Mouse (Mus musculus) MEL (cell line): ENCODE data around the gene Lcn12. TPM values are rescaled to one million over a fixed set of nuclear protein-coding genes. Genes with fewer than 3 reads are reported as not detected.
A peak's percentile ranks its signal among the peaks of the same experiment; 100 is the strongest.

Experiments
- DNase-seq: peaks from one replicate; pipeline ENCODE4 v3.0.0; 2011; ENCODE audit warnings: low read depth, low spot score
- H3K27ac ChIP-seq: 2 replicates; pipeline ENCODE4 v1.5.1; 2012; ENCODE audit warnings: low read depth, mild to moderate bottlenecking, control low read depth, low read length, moderate library complexity; ENCODE audit not compliant: control insufficient read depth
- H3K27me3 ChIP-seq, 2 experiments: fragments of 150-350 bp in 1 of 2; sonication (generic) in 1 of 2; 2 replicates each; pipeline ENCODE4 v1.6.1; 2012; ENCODE audit warnings: low read length in 2 of 2, mild to moderate bottlenecking in 2 of 2, improper control_type of control experiment in 1 of 2, moderate library complexity in 1 of 2; ENCODE audit not compliant: insufficient read depth in 2 of 2, control insufficient read depth in 1 of 2
- H3K36me3 ChIP-seq, 2 experiments: 2 replicates each; pipeline ENCODE4 v1.6.1; 2012 to 2014; ENCODE audit warnings: low read length in 2 of 2, improper control_type of control experiment in 1 of 2, inconsistent platforms in 1 of 2, mild to moderate bottlenecking in 1 of 2; ENCODE audit not compliant: insufficient read depth in 2 of 2, control insufficient read depth in 1 of 2
- H3K4me1 ChIP-seq, 2 experiments: fragments of 150-350 bp in 1 of 2; sonication (generic) in 1 of 2; 2 replicates each; pipeline ENCODE4 v1.6.1; 2012; ENCODE audit warnings: low read length in 2 of 2, improper control_type of control experiment in 1 of 2, mild to moderate bottlenecking in 1 of 2; ENCODE audit not compliant: insufficient read depth in 2 of 2, control insufficient read depth in 1 of 2
- H3K4me3 ChIP-seq, 2 experiments: fragments of 150-350 bp in 1 of 2; sonication (generic) in 1 of 2; 2 replicates each; pipeline ENCODE4 v1.5.1; 2012; ENCODE audit warnings: low read depth in 2 of 2, low read length in 2 of 2, mild to moderate bottlenecking in 2 of 2, moderate library complexity in 2 of 2, control low read depth in 1 of 2, improper control_type of control experiment in 1 of 2; ENCODE audit not compliant: control insufficient read depth in 1 of 2, insufficient read depth in 1 of 2
- H3K79me2 ChIP-seq: 2 replicates; pipeline ENCODE4 v1.6.1; 2012; ENCODE audit warnings: mild to moderate bottlenecking, low read length, moderate library complexity; ENCODE audit not compliant: control insufficient read depth, poor library complexity, insufficient read depth
- H3K9ac ChIP-seq: 2 replicates; pipeline ENCODE4 v1.6.1; 2012; ENCODE audit warnings: low read depth, mild to moderate bottlenecking, control low read depth, low read length, moderate library complexity; ENCODE audit not compliant: control insufficient read depth, poor library complexity, severe bottlenecking
- H3K9me3 ChIP-seq: fragments of 150-350 bp; sonication (generic); replicated peaks from 2 replicates; pipeline ENCODE4 v1.6.1; 2012; ENCODE audit warnings: mild to moderate bottlenecking, low read length, improper control_type of control experiment, moderate library complexity; ENCODE audit not compliant: insufficient read depth
- CTCF ChIP-seq, 3 experiments: IDR thresholded peaks in 2 of 3; conservative IDR thresholded peaks in 1 of 3; 2 replicates each; pipeline ENCODE4 v1.5.1; 2011 to 2012; ENCODE audit warnings: low read length in 3 of 3, low read depth in 2 of 3, mild to moderate bottlenecking in 2 of 3, improper control_type of control experiment in 1 of 3, inconsistent platforms in 1 of 3, mixed read lengths in 1 of 3, moderate library complexity in 1 of 3; ENCODE audit not compliant: control insufficient read depth in 1 of 3, insufficient read depth in 1 of 3, poor library complexity in 1 of 3, severe bottlenecking in 1 of 3
- E2F4 ChIP-seq: IDR thresholded peaks from 2 replicates; pipeline ENCODE4 v1.6.1; 2011; ENCODE audit warnings: low read depth, low read length, improper control_type of control experiment, borderline replicate concordance
- GABPA ChIP-seq: IDR thresholded peaks from 2 replicates; pipeline ENCODE4 v1.6.1; 2012; ENCODE audit warnings: low read depth, mild to moderate bottlenecking, inconsistent platforms, low read length, improper control_type of control experiment, moderate library complexity
- JUND ChIP-seq: IDR thresholded peaks from 2 replicates; pipeline ENCODE4 v1.6.1; 2011; ENCODE audit warnings: low read depth, mild to moderate bottlenecking, improper control_type of control experiment, low read length
- MAZ ChIP-seq: IDR thresholded peaks from 2 replicates; pipeline ENCODE4 v1.6.1; 2012; ENCODE audit warnings: low read depth, mild to moderate bottlenecking, inconsistent platforms, low read length, improper control_type of control experiment
- MYC ChIP-seq: IDR thresholded peaks from 2 replicates; pipeline ENCODE4 v1.6.1; 2011; ENCODE audit warnings: low read depth, mild to moderate bottlenecking, low read length, improper control_type of control experiment, moderate library complexity
- NRF1 ChIP-seq: IDR thresholded peaks from 2 replicates; pipeline ENCODE4 v1.6.1; 2014; ENCODE audit warnings: low read depth, mild to moderate bottlenecking, inconsistent platforms, low read length, improper control_type of control experiment, moderate library complexity; ENCODE audit not compliant: poor library complexity, insufficient read depth, severe bottlenecking
- POLR2AphosphoS5 ChIP-seq: IDR thresholded peaks from 2 replicates; pipeline ENCODE4 v1.6.1; 2012; ENCODE audit warnings: low read depth, borderline replicate concordance, mild to moderate bottlenecking, inconsistent platforms, low read length, moderate library complexity, mixed read lengths
- RAD21 ChIP-seq: IDR thresholded peaks from 2 replicates; pipeline ENCODE4 v1.6.1; 2011; ENCODE audit warnings: mild to moderate bottlenecking, low read depth, low read length, improper control_type of control experiment
- RCOR1 ChIP-seq: IDR thresholded peaks from 2 replicates; pipeline ENCODE4 v1.6.1; 2012; ENCODE audit warnings: low read depth, mild to moderate bottlenecking, inconsistent platforms, low read length, improper control_type of control experiment
- SMC3 ChIP-seq: IDR thresholded peaks from 2 replicates; pipeline ENCODE4 v1.6.1; 2011; ENCODE audit warnings: low read depth, low read length, improper control_type of control experiment
- TAL1 ChIP-seq: IDR thresholded peaks from 2 replicates; pipeline ENCODE4 v1.6.1; 2012; ENCODE audit warnings: mild to moderate bottlenecking, inconsistent platforms, low read length, moderate library complexity, mixed read lengths
- USF1 ChIP-seq: IDR thresholded peaks from 2 replicates; pipeline ENCODE4 v1.6.1; 2014; ENCODE audit warnings: low read depth, mild to moderate bottlenecking, inconsistent platforms, low read length, improper control_type of control experiment, moderate library complexity
- USF2 ChIP-seq, 2 experiments: IDR thresholded peaks; 2 replicates each; pipeline ENCODE4 v1.6.1; 2011 to 2012; ENCODE audit warnings: improper control_type of control experiment in 2 of 2, low read length in 2 of 2, borderline replicate concordance in 1 of 2, inconsistent platforms in 1 of 2, low read depth in 1 of 2, mild to moderate bottlenecking in 1 of 2; ENCODE audit not compliant: insufficient read depth in 1 of 2
- ZC3H11A ChIP-seq: IDR thresholded peaks from 2 replicates; pipeline ENCODE4 v1.6.1; 2012; ENCODE audit warnings: low read depth, mild to moderate bottlenecking, inconsistent platforms, low read length, improper control_type of control experiment
- ZKSCAN1 ChIP-seq: IDR thresholded peaks from 2 replicates; pipeline ENCODE4 v1.6.1; 2012; ENCODE audit warnings: low read depth, mild to moderate bottlenecking, inconsistent platforms, low read length, improper control_type of control experiment, moderate library complexity
- polyA plus RNA-seq, 2 experiments: library from polyadenylated mRNA; stranded (reverse) in 1 of 2; unstranded in 1 of 2; fragments of >175 nt in 1 of 2; fragments of >200 nt in 1 of 2; gene quantifications; 2 replicates each; pipeline versions ENCODE4 v1.2.1 to v1.2.4; 2012; ENCODE audit warnings: low replicate concordance in 2 of 2, low read depth in 1 of 2; ENCODE audit not compliant: insufficient read length in 2 of 2, insufficient read depth in 1 of 2, missing spikeins in 1 of 2
- total RNA-seq: library from RNA; depleted of rRNA; stranded (reverse); fragments of 300-350 nt; gene quantifications from 2 replicates; pipeline ENCODE4 v1.2.3, GENCODE M21; 2012

Gene Lcn12
- total and polyA plus RNA-seq, 3 experiments = not detected

DNA sequence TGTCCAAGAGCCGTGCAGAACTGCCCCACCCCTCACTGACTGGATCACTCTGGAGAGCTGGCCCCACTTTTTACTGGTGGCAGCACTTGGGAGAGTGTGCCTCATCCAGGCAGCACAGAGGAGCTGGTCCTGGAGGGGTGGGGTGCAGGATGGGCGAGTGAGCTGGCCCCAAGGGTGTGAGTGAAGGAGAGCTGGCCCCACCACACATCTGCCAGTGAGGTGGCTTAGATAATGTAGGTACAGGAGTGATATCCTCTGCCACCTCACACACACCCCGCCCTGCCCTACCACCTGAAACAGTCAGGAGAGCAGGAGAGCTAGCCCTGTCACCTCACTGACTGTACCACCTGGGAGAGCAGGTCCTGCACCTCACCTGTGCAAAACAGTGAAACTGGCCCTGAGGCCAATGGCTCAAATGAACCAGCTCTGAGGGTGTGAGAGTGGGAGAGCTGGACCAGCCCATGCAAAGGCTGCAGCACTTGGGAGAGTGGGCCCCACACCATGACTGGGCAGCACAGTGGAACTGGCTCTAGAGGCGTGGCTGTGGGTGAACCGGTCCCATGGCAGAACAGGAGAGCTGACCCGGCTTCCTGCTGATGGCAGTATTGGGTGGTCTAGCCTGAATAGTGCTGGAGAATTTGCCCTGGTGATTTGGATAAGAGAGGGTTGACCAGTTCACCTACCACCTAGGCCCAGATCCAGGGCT is 5.6 kb downstream of the Lcn12 start:
- Histone ChIP-seq H3K4me3 (no peak overlapping the region), H3K27ac (no peak overlapping the region)

DNA sequence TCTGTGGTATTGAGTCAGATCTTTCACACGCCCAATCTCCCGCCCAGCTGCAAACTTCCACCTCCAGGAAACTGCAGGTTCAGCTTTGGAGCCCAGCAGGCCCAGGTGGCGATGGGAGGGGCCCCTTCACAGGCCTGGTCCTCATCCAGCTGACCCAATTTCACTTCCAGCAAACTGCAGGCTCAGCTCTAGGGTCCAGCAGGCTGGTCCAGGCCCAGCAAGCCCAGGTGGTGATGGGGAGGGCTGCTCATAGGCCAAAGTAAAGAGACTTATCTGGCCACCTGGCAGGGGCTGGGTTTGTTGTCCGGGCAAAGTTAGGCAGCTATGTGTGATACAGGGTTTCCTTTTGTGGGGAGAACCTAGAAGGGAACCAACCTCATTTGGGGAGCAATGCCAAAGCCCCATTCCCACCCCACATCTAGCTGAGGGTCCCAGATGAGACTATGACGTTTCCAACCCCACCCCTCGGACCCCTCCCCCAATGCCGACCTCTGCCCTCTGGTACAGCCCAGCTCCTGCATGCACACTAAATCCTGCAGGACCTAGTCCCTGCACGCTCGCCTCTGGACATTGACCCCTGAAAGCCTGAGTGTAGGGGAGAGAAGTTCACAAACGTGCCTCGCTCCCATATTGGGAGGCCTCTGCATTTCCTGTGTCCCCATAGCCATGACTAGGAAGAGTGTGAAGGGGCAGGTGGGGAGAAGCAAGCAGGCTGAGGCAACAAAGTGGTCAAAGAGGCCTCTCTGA is 8.6 kb downstream of the Lcn12 start:
- TF ChIP-seq E2F4 = no peak
- no peak for TF ChIP-seq RAD21
- TF ChIP-seq NRF1 = no peak
- no peak for TF ChIP-seq SMC3
- TF ChIP-seq POLR2AphosphoS5 = no peak
- no peak for TF ChIP-seq RCOR1
- no peak for TF ChIP-seq GABPA
- no peaks in the 10 kb centered on the region for H3K36me3 ChIP-seq
- H3K9me3 ChIP-seq = no peaks in the 10 kb centered on the region
- no peak for DNase-seq
- H3K79me2 ChIP-seq = no peaks in the 10 kb centered on the region
- peaks cover 2 to 9% of the 10 kb centered on the region in 2 experiments; a peak in 3 of 4 replicates for H3K27me3 ChIP-seq
- H3K4me1 ChIP-seq = no peaks in the 10 kb centered on the region
- H3K4me3 ChIP-seq = no peak overlapping the region
- H3K27ac ChIP-seq = no peak overlapping the region
- no peak overlapping the region for H3K9ac ChIP-seq

More for the DNA sequence above, 5.6 kb downstream of the Lcn12 start:
- DNase-seq = no peak
- peaks cover 2 to 10% of the 10 kb centered on the region in 2 experiments; a peak in 3 of 4 replicates for H3K27me3 ChIP-seq
- no peak for TF ChIP-seq SMC3
- no peak for TF ChIP-seq USF2 (IDR thresholded peaks at IDR 0.05; ENCODE audit: borderline replicate concordance in 1 of 2, insufficient read depth in 1 of 2, low read depth in 1 of 2, low read length in 2 of 2)
- no peak for TF ChIP-seq E2F4
- TF ChIP-seq USF1 = no peak
- no peak for TF ChIP-seq POLR2AphosphoS5
- no peak for TF ChIP-seq RAD21
- TF ChIP-seq GABPA = no peak
- TF ChIP-seq, all 39 proteins: peak for 0
- Histone ChIP-seq H3K9me3 (no peaks in the 10 kb centered on the region), H3K4me1 (no peaks in the 10 kb centered on the region), H3K9ac (no peak overlapping the region), H3K36me3 (no peaks in the 10 kb centered on the region), H3K79me2 (no peaks in the 10 kb centered on the region)

DNA sequence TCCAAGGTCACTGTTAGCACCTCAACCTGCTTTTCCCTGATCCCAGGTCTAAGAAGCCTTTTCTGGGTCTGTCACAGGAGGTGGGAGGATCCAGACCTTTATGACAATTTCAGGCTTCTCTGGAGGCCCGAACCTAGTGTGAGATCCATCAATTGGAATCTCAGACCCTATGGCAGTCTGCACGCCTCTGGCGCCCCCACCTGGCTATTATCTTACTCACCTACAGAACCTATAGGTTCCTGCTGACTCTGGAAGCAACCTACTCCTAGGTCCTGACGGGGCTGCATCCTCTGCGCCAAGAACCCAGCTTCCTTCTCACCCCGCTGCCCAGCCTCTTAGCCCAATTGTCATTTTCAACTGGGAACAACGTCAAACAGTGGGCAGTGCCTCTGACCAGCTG is 10.7 kb downstream of the Lcn12 start:
- H3K27me3 ChIP-seq = peaks cover 2 to 7% of the 10 kb centered on the region in 2 experiments; a peak in 3 of 4 replicates
- H3K36me3 ChIP-seq = no peaks in the 10 kb centered on the region
- TF ChIP-seq RAD21 = peak; percentile 78
- TF ChIP-seq SMC3 = peak; percentile 66
- TF ChIP-seq JUND = no peak
- no peak for TF ChIP-seq ZKSCAN1
- peak; percentile 65 for TF ChIP-seq ZC3H11A
- TF ChIP-seq TAL1 = no peak
- TF ChIP-seq MYC = no peak
- no peak for TF ChIP-seq MAZ
- peak; percentile 70 to 82 (median 76) for TF ChIP-seq CTCF (IDR thresholded peaks at IDR 0.05 in 2 of 3, conservative IDR thresholded peaks at IDR 0.05 in 1 of 3; ENCODE audit: control insufficient read depth in 1 of 3, insufficient read depth in 1 of 3, low read depth in 2 of 3, low read length in 3 of 3, poor library complexity in 1 of 3, severe bottlenecking in 1 of 3)
- no peaks in the 10 kb centered on the region for H3K4me1 ChIP-seq
- no peak overlapping the region for H3K9ac ChIP-seq
- peak; percentile 61 for DNase-seq
- H3K9me3 ChIP-seq = no peaks in the 10 kb centered on the region
- H3K27ac ChIP-seq = no peak overlapping the region
- no peaks in the 10 kb centered on the region for H3K79me2 ChIP-seq
- no peak overlapping the region for H3K4me3 ChIP-seq
